Mouse (Mus musculus): ENCODE data around the gene Fbxo45.
"Not testable (repeated sequence)": the region's sequence is repeated elsewhere in the genome, so short reads cannot be mapped to it uniquely, and the experiment has no call there.

Gene Fbxo45

GRCm38 (mm10) chr16:32246952-32247370 lies at the start of gene Fbxo45, which contains the start of gene Wdr53:
Gene Fbxo45, minus strand, starts transcription at chr16:32247158.
Gene Wdr53, plus strand, starts transcription at chr16:32247227.
- in situ Hi-C loops (cut with MboI; ENCODE audit: low sequenced_read_pairs) = no loop called here

- in situ Hi-C loops (cut with MboI; ENCODE audit: low sequenced_read_pairs) = no loop called here
Measured at GRCm38 (mm10) chr16:32291821-32292220, 44.9 kb upstream of the Fbxo45 start.

GRCm38 (mm10) chr16:32282608-32283007 lies 35.6 kb upstream of the Fbxo45 start:
- in situ Hi-C loops (cut with MboI; ENCODE audit: low sequenced_read_pairs) = no loop called here

- in situ Hi-C loops (cut with MboI; ENCODE audit: low sequenced_read_pairs) = no loop called here
Measured at GRCm38 (mm10) chr16:32280211-32280610, 33.3 kb upstream of the Fbxo45 start.

- in situ Hi-C loops (cut with MboI; ENCODE audit: low sequenced_read_pairs) = no loop called here
Measured at GRCm38 (mm10) chr16:32278396-32278795, 31.4 kb upstream of the Fbxo45 start.

- in situ Hi-C loops (cut with MboI; ENCODE audit: low sequenced_read_pairs) = no loop called here
Measured at GRCm38 (mm10) chr16:32277308-32278256, 30.6 kb upstream of the Fbxo45 start, which contains the start of gene Rnf168. Gene Rnf168, plus strand, starts transcription at chr16:32277459.

GRCm38 (mm10) chr16:32275830-32276229 lies 28.9 kb upstream of the Fbxo45 start:
- in situ Hi-C loops (cut with MboI; ENCODE audit: low sequenced_read_pairs) = no loop called here

- in situ Hi-C loops (cut with MboI; ENCODE audit: low sequenced_read_pairs) = no loop called here
Measured at GRCm38 (mm10) chr16:32275041-32275440, 28.1 kb upstream of the Fbxo45 start.

- in situ Hi-C loops (cut with MboI; ENCODE audit: low sequenced_read_pairs) = no loop called here
Measured at GRCm38 (mm10) chr16:32273338-32273737, 26.4 kb upstream of the Fbxo45 start.

- in situ Hi-C loops (cut with MboI; ENCODE audit: low sequenced_read_pairs) = no loop called here
Measured at GRCm38 (mm10) chr16:32271291-32271690, 24.3 kb upstream of the Fbxo45 start, which contains the start of gene Smco1. Gene Smco1, plus strand, starts transcription at chr16:32271468.

- in situ Hi-C loops (cut with MboI; ENCODE audit: low sequenced_read_pairs) = not testable (repeated sequence)
Measured at GRCm38 (mm10) chr16:32264225-32264624, 17.3 kb upstream of the Fbxo45 start.

- in situ Hi-C loops (cut with MboI; ENCODE audit: low sequenced_read_pairs) = no loop called here
Measured at GRCm38 (mm10) chr16:32246351-32246791, 587 bp downstream of the Fbxo45 start.

GRCm38 (mm10) chr16:32243901-32244300 lies 3.1 kb downstream of the Fbxo45 start:
- in situ Hi-C loops (cut with MboI; ENCODE audit: low sequenced_read_pairs) = no loop called here

- in situ Hi-C loops (cut with MboI; ENCODE audit: low sequenced_read_pairs) = no loop called here
Measured at GRCm38 (mm10) chr16:32239428-32240312, 7.3 kb downstream of the Fbxo45 start.

- in situ Hi-C loops (cut with MboI; ENCODE audit: low sequenced_read_pairs) = no loop called here
Measured at GRCm38 (mm10) chr16:32237930-32238680, 8.9 kb downstream of the Fbxo45 start.

- in situ Hi-C loops (cut with MboI; ENCODE audit: low sequenced_read_pairs) = not testable (repeated sequence)
Measured at GRCm38 (mm10) chr16:32232050-32232449, 14.9 kb downstream of the Fbxo45 start.

GRCm38 (mm10) chr16:32222399-32222798 lies 24.6 kb downstream of the Fbxo45 start:
- in situ Hi-C loops (cut with MboI; ENCODE audit: low sequenced_read_pairs) = no loop called here

- in situ Hi-C loops (cut with MboI; ENCODE audit: low sequenced_read_pairs) = no loop called here
Measured at GRCm38 (mm10) chr16:32221803-32222202, 25.2 kb downstream of the Fbxo45 start.

GRCm38 (mm10) chr16:32214804-32215576 lies 32.0 kb downstream of the Fbxo45 start:
- in situ Hi-C loops (cut with MboI; ENCODE audit: low sequenced_read_pairs) = no loop called here

- in situ Hi-C loops (cut with MboI; ENCODE audit: low sequenced_read_pairs) = no loop called here
Measured at GRCm38 (mm10) chr16:32214156-32214555, 32.8 kb downstream of the Fbxo45 start.
